Mouse (Mus musculus): ENCODE measurements around the gene Btbd2.

DNA sequence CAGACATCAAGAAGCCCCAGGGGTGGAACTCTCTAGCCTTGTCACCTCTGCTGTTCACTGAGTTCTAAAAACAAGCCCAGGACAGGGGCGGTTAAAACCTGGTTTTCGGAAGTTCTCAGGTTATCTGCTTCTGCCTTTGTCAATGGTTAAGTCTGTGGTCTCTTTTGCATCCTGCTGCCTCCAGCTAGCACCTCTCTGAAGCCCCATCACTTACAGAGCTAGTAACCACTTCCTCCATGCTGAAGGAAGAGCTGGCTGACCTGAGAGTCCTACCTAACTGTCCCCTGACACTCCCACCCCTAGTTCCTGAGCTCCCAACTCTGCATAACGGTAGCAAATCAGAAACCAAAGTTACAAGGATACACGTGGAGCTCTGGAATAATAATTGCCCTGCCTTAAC, 43.9 kb upstream of the Btbd2 start:
- TF ChIP-seq CTCF (IDR thresholded peaks at IDR 0.05; ENCODE audit: insufficient read depth, low read depth, low read length) (no peak), POLR2A (IDR thresholded peaks at IDR 0.05; ENCODE audit: insufficient read depth, low read depth, low read length) (no peak)

Measured in olfactory bulb, adult 2 months (tissue).